Mouse (Mus musculus): ENCODE measurements around the gene Nxf1. TPM values are rescaled to one million over a fixed set of nuclear protein-coding genes. Genes with fewer than 3 reads are reported as not detected.

Nxf1 gene
- 445 and 456 TPM in 2 replicates for total RNA-seq (2014; fragmentation: Nextera tagmentation)
- 175 and 184 TPM in 2 replicates for total RNA-seq (2017)
- 35.9 and 39.7 TPM in 2 replicates for polyA plus RNA-seq (2012)

- peak; percentile 92 for DNase-seq (ENCODE audit: low spot score)
- ATAC-seq (ENCODE audit: extremely low read depth, insufficient number of reproducible peaks, low FRiP score, poor library complexity, severe bottlenecking): peak; percentile 64
- TF ChIP-seq CTCF (IDR thresholded peaks at IDR 0.05; ENCODE audit: low read depth, low read length): no peak
- no peak for TF ChIP-seq POLR2AphosphoS5 (IDR thresholded peaks at IDR 0.05; ENCODE audit: insufficient replicate concordance, low read depth, low read length)
- TF ChIP-seq GATA1 (IDR thresholded peaks at IDR 0.05; ENCODE audit: borderline replicate concordance, low read length): no peak
- TF ChIP-seq TAL1 (conservative IDR thresholded peaks at IDR 0.05; ENCODE audit: low read depth, low read length): no peak
- Histone ChIP-seq H3K9me3 (replicated peaks) (no peaks in the 10 kb centered on the region), H3K4me1 (ENCODE audit: insufficient read depth, low read depth, low read length) (peaks cover 43% of the 10 kb centered on the region), H3K4me3 (ENCODE audit: low read depth, low read length) (peak within 1 kb of the TSS; percentile 78), H3K36me3 (replicated peaks) (peaks cover 48% of the 10 kb centered on the region), H3K27me3 (ENCODE audit: insufficient read depth, low read length) (no peaks in the 10 kb centered on the region)
These were observed at the start of gene Nxf1 for GRCm38 (mm10) chr19:8756635-8757387. Gene Nxf1, plus strand, starts transcription at chr19:8757073.

- Histone ChIP-seq H3K4me3 (ENCODE audit: low read depth, low read length) (peak overlapping the region; percentile 42; the same call in 1 of the 2 replicates), H3K9me3 (replicated peaks) (no peaks in the 10 kb centered on the region), H3K27me3 (ENCODE audit: insufficient read depth, low read length) (no peaks in the 10 kb centered on the region), H3K4me1 (ENCODE audit: insufficient read depth, low read depth, low read length) (peaks cover 59% of the 10 kb centered on the region), H3K36me3 (replicated peaks) (peaks cover 70% of the 10 kb centered on the region)
- ATAC-seq (ENCODE audit: extremely low read depth, insufficient number of reproducible peaks, low FRiP score, poor library complexity, severe bottlenecking): no peak
- no peak for DNase-seq (ENCODE audit: low spot score)
- TF ChIP-seq GATA1 (IDR thresholded peaks at IDR 0.05; ENCODE audit: borderline replicate concordance, low read length) (no peak), CTCF (IDR thresholded peaks at IDR 0.05; ENCODE audit: low read depth, low read length) (no peak), POLR2AphosphoS5 (IDR thresholded peaks at IDR 0.05; ENCODE audit: insufficient replicate concordance, low read depth, low read length) (no peak), TAL1 (conservative IDR thresholded peaks at IDR 0.05; ENCODE audit: low read depth, low read length) (no peak), GATA2 (IDR thresholded peaks at IDR 0.05; ENCODE audit: borderline replicate concordance, low read depth, low read length) (no peak)
These were observed 47.9 kb upstream of the Nxf1 start for GRCm38 (mm10) chr19:8708954-8709353.

- ATAC-seq (ENCODE audit: extremely low read depth, insufficient number of reproducible peaks, low FRiP score, poor library complexity, severe bottlenecking) (no peak), DNase-seq (ENCODE audit: low spot score) (no peak)
- no peak overlapping the region; the same call in 1 of the 2 replicates for H3K4me3 ChIP-seq (ENCODE audit: low read depth, low read length)
- H3K9me3 ChIP-seq (replicated peaks): no peaks in the 10 kb centered on the region
- TF ChIP-seq CTCF (IDR thresholded peaks at IDR 0.05; ENCODE audit: low read depth, low read length) (no peak), TAL1 (conservative IDR thresholded peaks at IDR 0.05; ENCODE audit: low read depth, low read length) (no peak), GATA2 (IDR thresholded peaks at IDR 0.05; ENCODE audit: borderline replicate concordance, low read depth, low read length) (no peak), GATA1 (IDR thresholded peaks at IDR 0.05; ENCODE audit: borderline replicate concordance, low read length) (no peak), POLR2AphosphoS5 (IDR thresholded peaks at IDR 0.05; ENCODE audit: insufficient replicate concordance, low read depth, low read length) (no peak)
- H3K36me3 ChIP-seq (replicated peaks): peaks cover 70% of the 10 kb centered on the region
- H3K4me1 ChIP-seq (ENCODE audit: insufficient read depth, low read depth, low read length): peaks cover 68% of the 10 kb centered on the region
- H3K27me3 ChIP-seq (ENCODE audit: insufficient read depth, low read length): no peaks in the 10 kb centered on the region
These were observed 46.8 kb upstream of the Nxf1 start for GRCm38 (mm10) chr19:8710057-8710456.

GRCm38 (mm10) chr19:8711506-8711905 lies 45.4 kb upstream of the Nxf1 start:
- peaks cover 66% of the 10 kb centered on the region for H3K36me3 ChIP-seq (replicated peaks)
- no peaks in the 10 kb centered on the region for H3K9me3 ChIP-seq (replicated peaks)
- H3K27me3 ChIP-seq (ENCODE audit: insufficient read depth, low read length): no peaks in the 10 kb centered on the region
- ATAC-seq (ENCODE audit: extremely low read depth, insufficient number of reproducible peaks, low FRiP score, poor library complexity, severe bottlenecking) (no peak), DNase-seq (ENCODE audit: low spot score) (no peak)
- H3K4me1 ChIP-seq (ENCODE audit: insufficient read depth, low read depth, low read length): peaks cover 73% of the 10 kb centered on the region
- H3K4me3 ChIP-seq (ENCODE audit: low read depth, low read length): peak overlapping the region; percentile 92
- TF ChIP-seq CTCF (IDR thresholded peaks at IDR 0.05; ENCODE audit: low read depth, low read length) (no peak), GATA1 (IDR thresholded peaks at IDR 0.05; ENCODE audit: borderline replicate concordance, low read length) (no peak), GATA2 (IDR thresholded peaks at IDR 0.05; ENCODE audit: borderline replicate concordance, low read depth, low read length) (no peak), TAL1 (conservative IDR thresholded peaks at IDR 0.05; ENCODE audit: low read depth, low read length) (no peak), POLR2AphosphoS5 (IDR thresholded peaks at IDR 0.05; ENCODE audit: insufficient replicate concordance, low read depth, low read length) (no peak; the same call in 1 of the 2 replicates)

- DNase-seq (ENCODE audit: low spot score) (no peak), ATAC-seq (ENCODE audit: extremely low read depth, insufficient number of reproducible peaks, low FRiP score, poor library complexity, severe bottlenecking) (no peak)
- peaks cover 73% of the 10 kb centered on the region for H3K4me1 ChIP-seq (ENCODE audit: insufficient read depth, low read depth, low read length)
- TF ChIP-seq TAL1 (conservative IDR thresholded peaks at IDR 0.05; ENCODE audit: low read depth, low read length) (no peak), POLR2AphosphoS5 (IDR thresholded peaks at IDR 0.05; ENCODE audit: insufficient replicate concordance, low read depth, low read length) (no peak), GATA1 (IDR thresholded peaks at IDR 0.05; ENCODE audit: borderline replicate concordance, low read length) (no peak), CTCF (IDR thresholded peaks at IDR 0.05; ENCODE audit: low read depth, low read length) (no peak), GATA2 (IDR thresholded peaks at IDR 0.05; ENCODE audit: borderline replicate concordance, low read depth, low read length) (no peak)
- peak overlapping the region; percentile 92 for H3K4me3 ChIP-seq (ENCODE audit: low read depth, low read length)
- H3K9me3 ChIP-seq (replicated peaks): no peaks in the 10 kb centered on the region
- no peaks in the 10 kb centered on the region for H3K27me3 ChIP-seq (ENCODE audit: insufficient read depth, low read length)
- H3K36me3 ChIP-seq (replicated peaks): peaks cover 60% of the 10 kb centered on the region
These were observed 44.7 kb upstream of the Nxf1 start for GRCm38 (mm10) chr19:8711949-8712869.
